Mouse (Mus musculus): ENCODE results near the gene CK137956.

DNA sequence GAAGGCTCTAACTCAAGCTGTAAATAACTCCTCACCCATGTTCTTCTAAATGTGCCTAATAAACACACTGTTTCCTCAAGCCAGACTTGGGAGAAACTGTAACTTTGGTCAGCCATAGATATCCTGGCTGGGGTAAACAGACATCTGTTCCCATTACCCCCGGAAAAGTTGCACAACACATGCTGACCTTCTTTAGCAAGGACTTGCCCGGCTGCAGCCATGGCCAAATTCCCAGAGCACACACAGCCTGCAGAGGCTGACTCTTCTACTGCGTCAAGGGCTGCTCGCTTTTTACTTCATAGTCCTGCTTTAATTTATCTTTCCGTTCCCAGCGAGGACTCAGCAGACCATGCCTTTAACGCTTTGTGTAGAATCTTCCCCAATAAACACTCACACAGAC lies 81.7 kb downstream of the CK137956 start:
- TF ChIP-seq CTCF (IDR thresholded peaks at IDR 0.05; ENCODE audit: low read depth), result no peak
- TF ChIP-seq EP300 (optimal IDR thresholded peaks at IDR 0.05), result no peak
